Mouse (Mus musculus) lung, adult 2 months (tissue): ENCODE measurements around the gene Epha4.

Experiments
- CTCF ChIP-seq: fragments of 200-500 bp; IDR thresholded peaks from 2 replicates; pipeline ENCODE4 v1.5.1; 2011; ENCODE audit warnings: mild to moderate bottlenecking, low read length, control low read depth; ENCODE audit not compliant: insufficient read depth
- POLR2A ChIP-seq: fragments of 200-500 bp; IDR thresholded peaks from 2 replicates; pipeline ENCODE4 v1.6.1; 2011; ENCODE audit warnings: low read depth, mild to moderate bottlenecking, control low read depth, low read length, borderline replicate concordance; ENCODE audit errors: extremely low read depth

DNA sequence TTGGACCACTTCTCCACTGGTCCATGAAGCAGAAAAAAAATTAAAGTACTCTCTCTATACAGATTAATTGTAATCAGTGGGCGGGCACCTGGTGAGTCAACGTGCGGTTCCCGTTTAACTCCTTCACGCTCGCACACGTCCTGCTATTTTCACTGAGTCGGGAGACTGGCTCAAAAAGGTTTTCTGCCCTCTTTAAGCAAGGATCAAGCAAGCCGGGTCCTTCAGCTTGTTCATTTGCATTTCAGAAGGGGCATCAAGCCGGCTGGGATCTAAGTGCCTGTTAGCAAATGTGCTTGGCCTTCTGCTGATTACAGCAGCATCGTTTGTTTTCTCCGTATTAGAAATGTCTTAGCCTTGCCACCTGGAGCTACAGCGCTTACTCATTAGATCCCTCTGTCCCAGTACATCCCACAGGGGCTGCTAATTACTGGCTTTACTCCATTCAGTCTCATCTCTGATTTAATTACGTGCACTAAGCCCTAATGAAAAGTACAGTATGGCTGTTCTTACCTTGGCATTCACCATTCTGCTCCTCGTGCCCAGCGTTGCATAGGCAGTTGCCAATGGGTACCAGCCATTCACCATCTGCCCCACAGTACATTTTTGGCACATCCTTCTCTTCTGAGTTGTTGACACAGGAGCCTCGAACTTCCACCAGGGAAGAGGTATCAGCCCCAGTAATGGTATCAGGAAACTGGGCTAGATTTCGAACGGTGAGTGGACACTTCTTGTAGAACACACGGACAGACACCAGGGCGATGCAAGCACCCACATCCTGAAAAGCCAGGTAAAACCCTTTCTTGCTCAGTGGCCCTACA, 8.6 kb downstream of the Epha4 start:
- TF ChIP-seq CTCF, result no peak
- no peak for TF ChIP-seq POLR2A
